Mouse (Mus musculus): Measurements from ENCODE around the gene Syne4. TPM values are rescaled to one million over a fixed set of nuclear protein-coding genes. Genes with fewer than 3 reads are reported as not detected.

Syne4 gene
- polyA plus RNA-seq, 1 experiment = 41.6 TPM

DNA sequence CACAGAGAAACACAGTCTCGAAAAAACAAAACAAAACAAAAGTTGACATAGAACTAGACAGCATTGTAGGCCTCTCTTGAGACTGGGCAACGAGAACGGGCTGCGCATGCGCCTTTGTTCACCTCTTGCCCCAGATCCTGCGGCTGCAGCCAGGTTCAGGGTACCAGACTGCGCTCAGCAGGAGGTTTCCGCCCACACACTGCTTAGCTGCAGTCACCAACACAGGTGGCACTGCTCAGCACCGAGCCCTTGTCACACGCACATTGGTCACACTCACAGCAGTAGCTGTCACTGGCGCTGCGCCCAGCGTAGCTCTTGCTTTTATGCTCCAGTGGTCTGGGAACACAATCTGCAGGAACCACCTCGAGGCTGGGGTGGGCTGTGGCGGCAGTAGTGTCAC, 12.5 kb downstream of the Syne4 start:
- no peaks in the 10 kb centered on the region for H3K4me1 ChIP-seq (ENCODE audit: control insufficient read depth, insufficient read depth, low read length)
- no peak overlapping the region for H3K9ac ChIP-seq (ENCODE audit: low read depth, poor library complexity, severe bottlenecking)
- H3K9me3 ChIP-seq (replicated peaks; ENCODE audit: control insufficient read depth, insufficient read depth, low read length, poor library complexity, severe bottlenecking) = no peaks in the 10 kb centered on the region
- H3K27me3 ChIP-seq (ENCODE audit: control insufficient read depth, insufficient read depth, low read length, poor library complexity, severe bottlenecking) = no peaks in the 10 kb centered on the region
- 0 out of 2 replicates have a peak overlapping the region, but pooled peaks have one; percentile 10 for H3K4me3 ChIP-seq (ENCODE audit: low read depth, low read length)
- TF ChIP-seq POLR2A (IDR thresholded peaks at IDR 0.05; ENCODE audit: insufficient read depth, low read length) (no peak), EP300 (IDR thresholded peaks at IDR 0.05; ENCODE audit: insufficient read depth, low read depth, low read length) (no peak), CTCF (IDR thresholded peaks at IDR 0.05; ENCODE audit: low read depth, low read length) (no peak)
- H3K27ac ChIP-seq (ENCODE audit: insufficient read depth, low read length) = no peak overlapping the region
- H3K36me3 ChIP-seq (ENCODE audit: control insufficient read depth, insufficient read depth, low read length, poor library complexity, severe bottlenecking) = no peaks in the 10 kb centered on the region

DNA sequence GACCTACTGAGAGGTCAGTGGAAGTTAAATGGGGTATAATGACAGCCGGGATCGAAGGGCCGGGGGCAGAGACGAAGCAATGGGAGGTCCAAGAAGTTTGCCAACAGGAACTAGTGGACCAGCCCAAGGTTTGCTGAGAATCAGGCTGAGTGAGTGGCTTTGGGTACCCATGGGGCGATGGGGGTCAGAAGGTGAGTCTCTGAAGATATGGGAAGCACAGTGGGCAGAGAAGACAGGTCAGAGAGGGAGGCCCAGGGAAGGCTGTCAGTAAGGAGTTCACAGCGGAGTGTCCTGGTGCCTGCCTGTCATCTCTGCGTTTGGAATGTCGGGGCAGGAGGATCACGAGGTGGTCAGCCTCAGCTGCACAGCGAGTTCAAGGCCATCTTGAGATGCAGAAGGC, 13.8 kb downstream of the Syne4 start:
- TF ChIP-seq CTCF (IDR thresholded peaks at IDR 0.05; ENCODE audit: low read depth, low read length) = no peak
- TF ChIP-seq POLR2A (IDR thresholded peaks at IDR 0.05; ENCODE audit: insufficient read depth, low read length) = no peak
- no peak for TF ChIP-seq EP300 (IDR thresholded peaks at IDR 0.05; ENCODE audit: insufficient read depth, low read depth, low read length)
- no peak overlapping the region for H3K27ac ChIP-seq (ENCODE audit: insufficient read depth, low read length)
- H3K4me3 ChIP-seq (ENCODE audit: low read depth, low read length) = no peak overlapping the region
- no peaks in the 10 kb centered on the region for H3K4me1 ChIP-seq (ENCODE audit: control insufficient read depth, insufficient read depth, low read length)
- no peaks in the 10 kb centered on the region for H3K36me3 ChIP-seq (ENCODE audit: control insufficient read depth, insufficient read depth, low read length, poor library complexity, severe bottlenecking)
- no peaks in the 10 kb centered on the region for H3K9me3 ChIP-seq (replicated peaks; ENCODE audit: control insufficient read depth, insufficient read depth, low read length, poor library complexity, severe bottlenecking)
- H3K9ac ChIP-seq (ENCODE audit: low read depth, poor library complexity, severe bottlenecking) = no peak overlapping the region
- H3K27me3 ChIP-seq (ENCODE audit: control insufficient read depth, insufficient read depth, low read length, poor library complexity, severe bottlenecking) = no peaks in the 10 kb centered on the region

- Histone ChIP-seq H3K9ac (ENCODE audit: low read depth, poor library complexity, severe bottlenecking) (0 out of 2 replicates have a peak overlapping the region, but pooled peaks have one; percentile 41), H3K36me3 (ENCODE audit: control insufficient read depth, insufficient read depth, low read length, poor library complexity, severe bottlenecking) (no peaks in the 10 kb centered on the region), H3K4me3 (ENCODE audit: low read depth, low read length) (peak overlapping the region; percentile 30; the same call in 1 of the 2 replicates), H3K27me3 (ENCODE audit: control insufficient read depth, insufficient read depth, low read length, poor library complexity, severe bottlenecking) (no peaks in the 10 kb centered on the region), H3K4me1 (ENCODE audit: control insufficient read depth, insufficient read depth, low read length) (no peaks in the 10 kb centered on the region), H3K9me3 (replicated peaks; ENCODE audit: control insufficient read depth, insufficient read depth, low read length, poor library complexity, severe bottlenecking) (no peaks in the 10 kb centered on the region), H3K27ac (ENCODE audit: insufficient read depth, low read length) (no peak overlapping the region)
- TF ChIP-seq CTCF (IDR thresholded peaks at IDR 0.05; ENCODE audit: low read depth, low read length) = peak; percentile 90
- TF ChIP-seq POLR2A (IDR thresholded peaks at IDR 0.05; ENCODE audit: insufficient read depth, low read length) = peak; percentile 23
- no peak for TF ChIP-seq EP300 (IDR thresholded peaks at IDR 0.05; ENCODE audit: insufficient read depth, low read depth, low read length)
These were observed 17.3 kb downstream of the Syne4 start for GRCm38 (mm10) chr7:30331887-30332286.

GRCm38 (mm10) chr7:30332622-30333259, 18.1 kb downstream of the Syne4 start:
- Histone ChIP-seq H3K4me1 (ENCODE audit: control insufficient read depth, insufficient read depth, low read length) (no peaks in the 10 kb centered on the region), H3K9me3 (replicated peaks; ENCODE audit: control insufficient read depth, insufficient read depth, low read length, poor library complexity, severe bottlenecking) (no peaks in the 10 kb centered on the region), H3K27me3 (ENCODE audit: control insufficient read depth, insufficient read depth, low read length, poor library complexity, severe bottlenecking) (no peaks in the 10 kb centered on the region), H3K4me3 (ENCODE audit: low read depth, low read length) (no peak overlapping the region), H3K36me3 (ENCODE audit: control insufficient read depth, insufficient read depth, low read length, poor library complexity, severe bottlenecking) (no peaks in the 10 kb centered on the region), H3K27ac (ENCODE audit: insufficient read depth, low read length) (no peak overlapping the region), H3K9ac (ENCODE audit: low read depth, poor library complexity, severe bottlenecking) (peak overlapping the region; percentile 41; the same call in 1 of the 2 replicates)
- no peak for TF ChIP-seq POLR2A (IDR thresholded peaks at IDR 0.05; ENCODE audit: insufficient read depth, low read length)
- TF ChIP-seq CTCF (IDR thresholded peaks at IDR 0.05; ENCODE audit: low read depth, low read length) = no peak
- no peak for TF ChIP-seq EP300 (IDR thresholded peaks at IDR 0.05; ENCODE audit: insufficient read depth, low read depth, low read length)

DNA sequence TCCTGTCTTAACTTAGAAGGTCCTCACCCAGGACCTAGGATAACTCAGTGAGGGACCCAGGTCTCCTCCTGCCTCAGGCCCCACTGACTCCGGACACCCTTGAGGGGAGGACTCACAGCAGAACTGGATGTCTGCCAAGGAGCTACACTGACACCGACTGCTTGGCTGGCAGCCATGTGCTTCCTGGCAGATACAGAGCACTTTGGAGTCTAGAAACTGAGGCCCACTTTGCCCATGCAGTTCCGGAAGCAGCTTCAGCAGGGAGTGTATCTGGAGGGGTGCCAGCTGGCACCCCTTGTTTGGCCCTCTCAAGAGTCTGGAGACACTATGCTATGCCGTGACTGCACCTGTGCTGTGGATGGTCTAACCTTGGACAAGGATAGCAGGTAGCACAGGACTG, 18.8 kb downstream of the Syne4 start:
- Histone ChIP-seq H3K27me3 (ENCODE audit: control insufficient read depth, insufficient read depth, low read length, poor library complexity, severe bottlenecking) (no peaks in the 10 kb centered on the region), H3K4me1 (ENCODE audit: control insufficient read depth, insufficient read depth, low read length) (no peaks in the 10 kb centered on the region), H3K9ac (ENCODE audit: low read depth, poor library complexity, severe bottlenecking) (no peak overlapping the region), H3K9me3 (replicated peaks; ENCODE audit: control insufficient read depth, insufficient read depth, low read length, poor library complexity, severe bottlenecking) (no peaks in the 10 kb centered on the region), H3K27ac (ENCODE audit: insufficient read depth, low read length) (no peak overlapping the region), H3K4me3 (ENCODE audit: low read depth, low read length) (no peak overlapping the region), H3K36me3 (ENCODE audit: control insufficient read depth, insufficient read depth, low read length, poor library complexity, severe bottlenecking) (no peaks in the 10 kb centered on the region)
- no peak for TF ChIP-seq POLR2A (IDR thresholded peaks at IDR 0.05; ENCODE audit: insufficient read depth, low read length)
- no peak for TF ChIP-seq EP300 (IDR thresholded peaks at IDR 0.05; ENCODE audit: insufficient read depth, low read depth, low read length)
- no peak for TF ChIP-seq CTCF (IDR thresholded peaks at IDR 0.05; ENCODE audit: low read depth, low read length)

DNA sequence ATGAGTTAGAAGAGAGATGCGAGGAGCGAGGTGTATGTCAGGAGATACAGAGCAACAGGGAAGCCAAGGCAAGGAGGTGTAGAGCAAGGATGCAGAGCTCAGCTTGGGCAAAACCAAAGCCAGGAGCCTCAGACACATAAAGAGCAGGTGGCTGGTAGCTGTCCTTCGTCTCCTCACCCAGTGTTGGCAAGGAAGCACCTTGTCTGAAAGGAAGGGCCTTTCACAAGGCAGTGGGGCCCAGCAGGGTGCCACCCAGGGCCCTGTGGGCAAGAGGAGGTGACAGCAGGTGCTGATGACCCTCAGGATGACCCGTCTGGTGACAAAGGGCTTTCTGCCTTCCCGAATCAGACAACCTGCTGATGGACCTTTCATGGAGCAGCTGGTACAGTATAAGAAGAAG, 20.0 kb downstream of the Syne4 start:
- H3K27ac ChIP-seq (ENCODE audit: insufficient read depth, low read length) = no peak overlapping the region
- H3K27me3 ChIP-seq (ENCODE audit: control insufficient read depth, insufficient read depth, low read length, poor library complexity, severe bottlenecking) = no peaks in the 10 kb centered on the region
- TF ChIP-seq EP300 (IDR thresholded peaks at IDR 0.05; ENCODE audit: insufficient read depth, low read depth, low read length) (no peak), POLR2A (IDR thresholded peaks at IDR 0.05; ENCODE audit: insufficient read depth, low read length) (no peak), CTCF (IDR thresholded peaks at IDR 0.05; ENCODE audit: low read depth, low read length) (no peak)
- H3K9me3 ChIP-seq (replicated peaks; ENCODE audit: control insufficient read depth, insufficient read depth, low read length, poor library complexity, severe bottlenecking) = no peaks in the 10 kb centered on the region
- H3K9ac ChIP-seq (ENCODE audit: low read depth, poor library complexity, severe bottlenecking) = no peak overlapping the region
- no peaks in the 10 kb centered on the region for H3K4me1 ChIP-seq (ENCODE audit: control insufficient read depth, insufficient read depth, low read length)
- no peak overlapping the region for H3K4me3 ChIP-seq (ENCODE audit: low read depth, low read length)
- H3K36me3 ChIP-seq (ENCODE audit: control insufficient read depth, insufficient read depth, low read length, poor library complexity, severe bottlenecking) = no peaks in the 10 kb centered on the region
